Mouse (Mus musculus) forebrain, embryonic 13.5 days (tissue): ENCODE measurements around the gene Elavl1. TPM values are rescaled to one million over a fixed set of nuclear protein-coding genes. Genes with fewer than 3 reads are reported as not detected.

ENCODE experiments used
- ATAC-seq: fragments of 200-750 bp; cut with Nextera tagmentation; 2 replicates; pipeline ENCODE4 v1.8.0; 2017
- H3K27ac ChIP-seq: fragments of 300-500 bp; sonication (generic); 2 replicates; pipeline ENCODE4 v1.5.1; 2015; ENCODE audit warnings: inconsistent platforms, mild to moderate bottlenecking, moderate library complexity
- H3K27me3 ChIP-seq: fragments of 300-500 bp; sonication (generic); 2 replicates; pipeline ENCODE4 v1.6.1; 2015; ENCODE audit warnings: mild to moderate bottlenecking, inconsistent platforms
- H3K36me3 ChIP-seq: fragments of 300-500 bp; sonication (generic); 2 replicates; pipeline ENCODE4 v1.6.1; 2015; ENCODE audit warnings: mild to moderate bottlenecking, inconsistent platforms; ENCODE audit not compliant: poor library complexity, severe bottlenecking
- H3K4me1 ChIP-seq: fragments of 300-500 bp; sonication (generic); 2 replicates; pipeline ENCODE4 v1.6.1; 2015; ENCODE audit warnings: inconsistent platforms
- H3K4me2 ChIP-seq: fragments of 300-500 bp; sonication (generic); 2 replicates; pipeline ENCODE4 v1.6.1; 2015; ENCODE audit warnings: inconsistent platforms, mild to moderate bottlenecking, moderate library complexity
- H3K4me3 ChIP-seq: fragments of 300-500 bp; sonication (generic); 2 replicates; pipeline ENCODE4 v1.5.1; 2015; ENCODE audit warnings: mild to moderate bottlenecking, inconsistent platforms
- H3K9ac ChIP-seq: fragments of 300-500 bp; sonication (generic); 2 replicates; pipeline ENCODE4 v1.6.1; 2015; ENCODE audit warnings: mild to moderate bottlenecking, inconsistent platforms
- H3K9me3 ChIP-seq: fragments of 300-500 bp; sonication (generic); replicated peaks from 2 replicates; pipeline ENCODE4 v1.6.1; 2016; ENCODE audit warnings: inconsistent platforms
- WGBS: fragments of 180-500 bp; shearing (Covaris S2); methylation state at CpG from one replicate; pipeline ENCODE4 v1.1.7; 2015; 5-methylcytosine and 5-hydroxymethylcytosine counted together
- polyA plus RNA-seq: library from polyadenylated mRNA; unstranded; fragments of >200 nt; fragmentation: Nextera tagmentation; extraction: Ambion mirVana; gene quantifications from 2 replicates; pipeline ENCODE4 v1.2.1, GENCODE M21; 2015

Elavl1 gene
- polyA plus RNA-seq, 1 experiment from 2014 or later, result 199 TPM

DNA sequence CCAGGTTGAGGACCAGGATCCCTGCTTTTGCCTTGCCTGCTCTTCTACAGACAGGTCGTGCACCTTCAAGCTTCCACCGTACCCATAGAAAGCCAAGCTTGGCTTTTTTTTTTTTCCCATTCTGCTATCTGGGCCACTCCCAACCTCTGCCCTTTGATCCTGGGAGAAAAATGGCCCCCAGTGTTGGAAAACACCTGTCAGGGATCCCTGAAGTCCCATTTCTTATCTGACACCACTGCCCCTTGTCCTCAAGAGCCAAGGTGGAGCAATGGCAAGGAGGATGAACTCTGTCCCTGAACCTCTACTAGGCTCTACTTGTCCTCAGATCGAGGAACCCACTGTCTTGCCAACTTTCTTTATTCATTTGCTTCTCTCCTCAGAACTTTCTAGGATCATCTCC lies 25.4 kb upstream of the Elavl1 start:
- no peak overlapping the region for H3K4me2 ChIP-seq
- H3K9ac ChIP-seq, result no peak overlapping the region
- H3K4me3 ChIP-seq, result no peak overlapping the region
- H3K9me3 ChIP-seq, result no peaks in the 10 kb centered on the region
- no peaks in the 10 kb centered on the region for H3K36me3 ChIP-seq
- WGBS, result 83% methylated on average over 3 of the region's 3 CpGs
- no peaks in the 10 kb centered on the region for H3K27me3 ChIP-seq
- no peak overlapping the region for H3K27ac ChIP-seq
- H3K4me1 ChIP-seq, result no peaks in the 10 kb centered on the region
- no peak for ATAC-seq

DNA sequence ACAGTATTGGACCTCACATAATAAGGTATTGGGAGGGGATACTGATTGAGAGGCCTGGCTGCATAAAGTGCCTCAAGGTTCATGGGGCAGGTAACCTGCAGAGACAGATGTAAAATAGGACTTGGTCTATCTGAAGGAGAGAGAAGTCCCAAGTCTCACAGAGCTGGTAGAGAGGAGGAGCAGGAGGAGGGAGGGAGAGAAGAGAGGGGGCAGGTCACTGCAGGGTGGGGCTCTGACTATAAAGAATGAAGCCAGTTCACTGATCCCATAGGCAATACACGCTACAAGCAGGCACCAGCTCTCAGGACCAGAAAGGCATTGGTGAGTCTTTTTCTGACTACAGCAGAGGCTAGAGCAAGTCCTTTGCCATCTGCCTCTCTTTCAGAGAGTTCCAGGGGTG lies 24.1 kb upstream of the Elavl1 start:
- ATAC-seq, result no peak
- Histone ChIP-seq H3K9ac (no peak overlapping the region), H3K4me3 (no peak overlapping the region), H3K36me3 (no peaks in the 10 kb centered on the region), H3K4me1 (no peaks in the 10 kb centered on the region), H3K27ac (no peak overlapping the region), H3K27me3 (no peaks in the 10 kb centered on the region), H3K9me3 (no peaks in the 10 kb centered on the region), H3K4me2 (no peak overlapping the region)
- WGBS, result 33% methylated on average over 1 of the region's 1 CpGs

DNA sequence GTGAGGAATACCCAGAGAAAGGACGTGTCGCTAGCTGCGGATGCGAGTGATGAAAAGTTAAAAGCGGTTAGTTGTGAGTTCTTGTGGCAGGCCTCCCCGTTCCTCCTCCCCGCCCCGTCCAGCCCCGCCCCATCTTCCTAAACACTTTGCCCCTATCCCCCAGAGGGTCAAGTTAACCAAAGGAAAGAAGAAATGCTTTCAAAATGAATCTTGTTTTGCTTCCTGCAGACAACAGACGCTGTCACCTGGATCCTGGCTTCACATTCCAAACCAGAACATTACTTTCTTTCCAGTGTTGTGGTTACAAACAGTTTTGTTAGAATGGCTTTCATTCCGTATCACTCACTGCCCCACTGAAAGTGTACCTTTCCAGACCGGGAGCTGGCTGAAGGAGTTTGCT lies 23.1 kb upstream of the Elavl1 start:
- WGBS, result 41% methylated on average over 12 of the region's 12 CpGs
- H3K9ac ChIP-seq, result no peak overlapping the region
- no peak overlapping the region for H3K4me3 ChIP-seq
- H3K27me3 ChIP-seq, result no peaks in the 10 kb centered on the region
- H3K9me3 ChIP-seq, result no peaks in the 10 kb centered on the region
- no peak for ATAC-seq
- H3K4me2 ChIP-seq, result no peak overlapping the region
- no peaks in the 10 kb centered on the region for H3K4me1 ChIP-seq
- no peaks in the 10 kb centered on the region for H3K36me3 ChIP-seq
- no peak overlapping the region for H3K27ac ChIP-seq

DNA sequence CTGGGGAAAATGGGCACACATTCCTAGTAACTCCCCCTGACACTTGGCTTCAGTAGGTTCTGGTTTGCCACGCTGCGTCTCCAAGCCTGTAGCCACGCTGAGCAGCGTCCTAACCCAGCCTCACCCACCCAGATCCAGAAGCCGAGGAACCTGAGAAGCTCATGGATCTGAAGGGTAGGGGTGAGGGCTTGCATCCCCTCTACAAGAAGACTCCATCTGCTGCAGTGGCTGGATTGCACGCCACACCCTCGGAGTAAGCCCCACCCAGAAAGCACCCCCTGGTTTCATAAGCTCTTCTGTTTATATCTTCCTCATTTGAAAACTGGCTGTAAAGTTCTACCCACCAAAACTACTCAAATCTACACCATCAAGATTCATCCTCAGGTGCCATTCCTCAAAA lies 22.4 kb upstream of the Elavl1 start:
- 70% methylated on average over 7 of the region's 7 CpGs for WGBS
- no peaks in the 10 kb centered on the region for H3K4me1 ChIP-seq
- H3K27me3 ChIP-seq, result no peaks in the 10 kb centered on the region
- ATAC-seq, result no peak
- no peak overlapping the region for H3K4me3 ChIP-seq
- H3K4me2 ChIP-seq, result no peak overlapping the region
- no peaks in the 10 kb centered on the region for H3K36me3 ChIP-seq
- H3K9ac ChIP-seq, result no peak overlapping the region
- no peaks in the 10 kb centered on the region for H3K9me3 ChIP-seq
- H3K27ac ChIP-seq, result no peak overlapping the region

DNA sequence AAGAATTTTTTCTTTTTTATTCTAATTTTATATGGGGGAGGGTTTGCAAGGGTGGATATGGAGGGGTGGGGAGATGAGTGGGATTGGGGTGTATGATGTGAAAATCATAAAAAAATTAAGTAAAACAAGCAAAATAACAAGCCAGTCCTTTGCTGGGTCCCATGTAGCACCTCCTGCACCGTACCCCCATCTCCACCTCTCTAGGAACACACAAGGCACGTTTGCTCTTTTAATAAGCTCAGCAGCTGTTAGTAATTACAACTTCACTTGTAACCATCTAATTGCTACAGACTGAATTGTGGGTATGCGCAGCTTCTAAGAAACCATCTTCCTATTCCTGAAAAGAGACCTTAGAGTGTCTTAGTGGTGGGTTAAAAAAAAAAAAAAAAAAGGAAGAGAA lies 15.0 kb upstream of the Elavl1 start:
- H3K27ac ChIP-seq, result no peak overlapping the region
- no peak overlapping the region for H3K9ac ChIP-seq
- no peak overlapping the region for H3K4me3 ChIP-seq
- H3K27me3 ChIP-seq, result no peaks in the 10 kb centered on the region
- no peaks in the 10 kb centered on the region for H3K9me3 ChIP-seq
- H3K4me1 ChIP-seq, result 0 out of 2 replicates have a peak, but pooled peaks cover 3% of the 10 kb centered on the region
- peak; percentile 16; the same call in 1 of the 2 replicates for ATAC-seq
- no peak overlapping the region for H3K4me2 ChIP-seq
- H3K36me3 ChIP-seq, result peaks cover 42% of the 10 kb centered on the region
- WGBS, result 78% methylated on average over 3 of the region's 3 CpGs

DNA sequence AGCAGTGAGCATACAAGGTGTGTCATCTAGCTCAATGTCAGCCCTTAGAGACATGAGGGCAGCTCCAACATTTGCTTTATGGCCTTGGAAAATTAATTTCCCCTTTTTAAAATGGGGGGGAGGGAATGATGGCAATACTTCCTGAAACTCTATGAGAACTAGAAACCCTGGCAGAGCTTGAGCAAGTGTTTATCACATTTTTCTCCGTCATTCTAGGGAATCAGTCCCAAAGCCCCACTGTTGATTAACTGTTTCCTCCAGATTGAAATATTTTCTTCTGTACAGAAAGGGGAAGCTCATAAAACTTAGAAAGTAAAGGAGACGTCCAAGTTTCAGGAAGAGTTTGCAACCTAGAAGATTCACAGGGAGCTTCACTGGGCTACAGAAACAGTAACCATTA lies 10.5 kb upstream of the Elavl1 start:
- Histone ChIP-seq H3K27ac (no peak overlapping the region), H3K27me3 (no peaks in the 10 kb centered on the region), H3K4me2 (no peak overlapping the region), H3K9me3 (no peaks in the 10 kb centered on the region), H3K4me1 (0 out of 2 replicates have a peak, but pooled peaks cover 3% of the 10 kb centered on the region), H3K4me3 (no peak overlapping the region), H3K36me3 (peaks cover 81% of the 10 kb centered on the region), H3K9ac (no peak overlapping the region)
- whole genome bisulfite sequencing, result 86% methylated on average over 2 of the region's 2 CpGs
- ATAC-seq, result no peak

DNA sequence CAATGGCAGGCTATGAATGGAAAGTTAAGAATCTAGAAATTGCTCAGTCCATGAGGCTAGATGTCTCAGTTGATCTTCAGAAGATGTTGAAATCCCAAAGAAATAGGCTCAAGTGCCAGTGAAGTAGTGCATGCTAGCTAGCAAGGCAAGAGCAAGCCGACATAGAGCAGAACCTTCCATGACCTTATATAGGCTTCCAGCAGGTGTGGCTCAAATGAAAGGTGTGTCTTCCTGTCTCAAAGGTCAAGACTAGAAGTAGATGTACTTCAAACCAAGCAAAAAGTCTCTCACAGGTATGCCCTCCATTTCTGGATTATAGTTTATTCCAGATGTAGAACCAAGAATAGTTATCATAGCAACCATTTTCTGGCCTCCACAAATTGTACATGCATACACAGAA lies 8.8 kb upstream of the Elavl1 start:
- no peaks in the 10 kb centered on the region for H3K9me3 ChIP-seq
- ATAC-seq, result no peak
- no peaks in the 10 kb centered on the region for H3K27me3 ChIP-seq
- H3K36me3 ChIP-seq, result peaks cover 90% of the 10 kb centered on the region
- no peak overlapping the region for H3K4me3 ChIP-seq
- WGBS, result 97% methylated on average over 1 of the region's 1 CpGs
- H3K9ac ChIP-seq, result no peak overlapping the region
- no peaks in the 10 kb centered on the region for H3K4me1 ChIP-seq
- no peak overlapping the region for H3K27ac ChIP-seq
- no peak overlapping the region for H3K4me2 ChIP-seq

DNA sequence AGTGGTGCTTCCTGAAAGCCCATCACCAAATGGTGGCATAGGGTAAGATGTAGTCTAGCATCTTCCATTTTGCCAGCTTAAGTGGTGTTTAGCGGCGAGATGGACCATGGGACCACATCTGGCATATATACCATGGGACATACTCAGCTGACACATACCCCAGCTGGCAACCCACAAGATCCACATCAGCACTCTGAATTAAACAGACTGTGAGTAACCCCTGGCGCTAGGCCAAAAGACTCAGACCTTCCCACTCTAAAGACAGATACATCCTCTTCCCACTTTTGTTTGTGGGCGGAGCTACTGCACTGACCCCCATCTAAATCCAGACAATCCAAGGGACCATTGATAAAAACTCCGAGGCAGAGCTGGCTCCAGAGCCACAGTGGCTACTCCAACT lies 3.8 kb upstream of the Elavl1 start:
- WGBS, result 94% methylated on average over 5 of the region's 5 CpGs
- Histone ChIP-seq H3K27ac (no peak overlapping the region), H3K4me2 (no peak overlapping the region), H3K36me3 (peaks cover 60% of the 10 kb centered on the region), H3K9ac (no peak overlapping the region), H3K27me3 (no peaks in the 10 kb centered on the region), H3K4me3 (no peak overlapping the region), H3K4me1 (peaks cover 13% of the 10 kb centered on the region), H3K9me3 (no peaks in the 10 kb centered on the region)
- no peak for ATAC-seq

DNA sequence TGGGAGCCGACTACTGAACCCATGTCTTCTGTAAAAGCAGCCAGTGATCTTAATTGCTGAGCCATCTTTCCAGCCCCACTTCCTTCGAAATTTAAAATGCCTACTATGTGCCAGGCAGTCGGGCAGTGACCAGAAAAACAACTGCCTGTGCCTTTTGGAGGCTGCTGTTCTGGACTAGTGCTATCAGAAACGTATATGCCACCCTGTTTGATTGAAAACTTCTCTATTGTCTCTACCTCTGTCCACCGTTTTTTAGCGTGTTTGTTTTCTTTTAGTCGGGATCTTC lies 481 bp upstream of the Elavl1 start:
- Histone ChIP-seq H3K4me3 (peak overlapping the region; percentile 99), H3K4me2 (peak overlapping the region; percentile 92), H3K36me3 (peaks cover 46% of the 10 kb centered on the region), H3K27me3 (no peaks in the 10 kb centered on the region), H3K27ac (peak overlapping the region; percentile 79; the same call in 1 of the 2 replicates), H3K9me3 (no peaks in the 10 kb centered on the region), H3K4me1 (peaks cover 45% of the 10 kb centered on the region), H3K9ac (peak overlapping the region; percentile 99)
- 43% methylated on average over 7 of the region's 7 CpGs for WGBS
- ATAC-seq, result no peak

DNA sequence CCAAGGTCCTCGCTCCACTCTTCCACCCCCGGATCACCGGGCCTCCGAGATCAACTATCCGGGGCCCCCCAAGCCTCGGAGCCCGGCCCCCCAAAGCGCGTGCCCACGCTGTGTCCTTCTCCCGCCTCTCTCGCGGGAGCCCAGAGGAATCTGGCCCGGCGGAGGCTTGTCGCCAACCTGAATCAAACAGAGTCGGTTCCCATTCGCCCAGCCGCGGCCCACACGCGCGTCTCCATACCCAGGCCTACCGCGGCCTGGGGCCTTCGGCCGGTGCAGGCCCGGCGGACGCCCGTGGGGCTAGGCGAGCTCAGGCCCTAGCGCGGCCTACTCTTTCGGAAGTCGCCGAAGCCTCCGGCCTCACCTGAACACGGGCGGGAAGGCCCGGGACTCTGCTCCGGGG lies 688 bp downstream of the Elavl1 start:
- WGBS, result under 1% methylated on average over 40 of the region's 42 CpGs
- ATAC-seq, result peak; percentile 69
- peak overlapping the region; percentile 92 for H3K4me2 ChIP-seq
- H3K36me3 ChIP-seq, result peaks cover 44% of the 10 kb centered on the region
- H3K4me1 ChIP-seq, result peaks cover 52% of the 10 kb centered on the region
- no peaks in the 10 kb centered on the region for H3K9me3 ChIP-seq
- peak overlapping the region; percentile 99 for H3K4me3 ChIP-seq
- no peaks in the 10 kb centered on the region for H3K27me3 ChIP-seq
- H3K27ac ChIP-seq, result peak overlapping the region; percentile 87
- H3K9ac ChIP-seq, result peak overlapping the region; percentile 99

DNA sequence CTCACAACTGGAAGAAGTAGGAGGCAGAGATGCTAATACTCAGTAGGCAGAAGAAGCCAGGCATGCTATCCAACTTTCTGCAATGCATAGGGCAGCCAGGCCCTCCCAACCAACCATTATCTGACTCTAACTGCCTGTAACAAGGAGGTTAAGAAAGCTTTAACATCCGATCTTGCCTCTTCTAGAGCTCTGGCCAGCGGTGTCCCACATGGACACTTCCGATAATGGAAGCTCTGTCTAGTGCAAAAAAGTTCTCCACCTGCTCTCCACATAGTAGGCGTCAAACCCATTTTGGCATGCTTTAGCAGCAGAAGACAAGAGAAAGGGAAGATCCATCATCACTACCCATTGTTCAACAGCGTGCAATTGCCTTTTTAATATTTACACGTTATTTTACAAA lies 1.3 kb downstream of the Elavl1 start:
- Histone ChIP-seq H3K36me3 (peaks cover 44% of the 10 kb centered on the region), H3K4me1 (peaks cover 52% of the 10 kb centered on the region), H3K9ac (peak overlapping the region; percentile 99), H3K27ac (no peak overlapping the region), H3K9me3 (no peaks in the 10 kb centered on the region), H3K27me3 (no peaks in the 10 kb centered on the region), H3K4me2 (peak overlapping the region; percentile 92), H3K4me3 (peak overlapping the region; percentile 99)
- no peak for ATAC-seq
- WGBS, result 4% methylated on average over 6 of the region's 6 CpGs

DNA sequence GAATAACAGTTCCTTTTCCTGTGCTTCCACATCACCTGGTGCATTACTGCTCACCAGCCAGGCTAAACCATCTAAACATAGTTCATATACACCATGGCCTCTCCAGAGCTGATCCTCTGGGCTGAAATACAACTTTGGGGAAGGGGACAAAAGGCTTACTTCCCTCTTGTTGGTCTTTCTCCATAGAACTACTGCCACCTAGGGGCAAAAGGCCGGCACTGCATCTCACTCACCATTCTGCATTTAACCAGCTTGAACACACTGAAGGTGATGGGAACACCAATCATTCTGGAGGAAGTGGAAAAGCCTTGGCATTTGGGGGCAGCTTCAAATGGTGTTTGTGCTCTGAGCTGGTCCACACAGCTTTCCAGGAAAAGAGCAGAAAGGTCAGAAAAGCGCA lies 2.7 kb downstream of the Elavl1 start:
- no peak for ATAC-seq
- peaks cover 52% of the 10 kb centered on the region for H3K4me1 ChIP-seq
- no peaks in the 10 kb centered on the region for H3K9me3 ChIP-seq
- H3K4me2 ChIP-seq, result peak overlapping the region; percentile 92
- peak overlapping the region; percentile 99; the same call in 1 of the 2 replicates for H3K4me3 ChIP-seq
- peak overlapping the region; percentile 15; the same call in 1 of the 2 replicates for H3K27ac ChIP-seq
- no peaks in the 10 kb centered on the region for H3K27me3 ChIP-seq
- peaks cover 31% of the 10 kb centered on the region for H3K36me3 ChIP-seq
- H3K9ac ChIP-seq, result no peak overlapping the region; the same call in 1 of the 2 replicates
- 33% methylated on average over 2 of the region's 2 CpGs for WGBS

DNA sequence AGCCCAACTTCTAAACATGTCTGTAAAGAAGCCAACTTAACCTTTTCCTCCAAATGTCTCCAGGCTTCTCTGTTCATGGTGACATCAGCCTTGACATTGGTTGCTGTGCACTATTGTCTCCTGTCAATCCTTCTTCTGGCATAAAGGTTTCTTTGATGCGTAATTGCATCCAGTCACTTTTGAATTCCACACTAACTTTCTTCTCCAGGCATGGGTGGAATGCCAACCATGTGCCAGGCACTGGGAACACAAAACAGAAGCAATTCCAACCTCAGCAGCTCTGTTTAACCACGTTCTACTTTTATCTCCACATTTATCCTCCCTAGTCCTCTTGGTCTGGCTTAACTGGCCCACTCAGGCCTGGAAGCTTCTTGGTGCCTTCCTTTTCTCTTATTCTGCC lies 4.2 kb downstream of the Elavl1 start:
- peaks cover 30% of the 10 kb centered on the region for H3K36me3 ChIP-seq

More for the DNA sequence above, 4.2 kb downstream of the Elavl1 start:
- H3K27me3 ChIP-seq, result no peaks in the 10 kb centered on the region
- no peak overlapping the region for H3K4me3 ChIP-seq
- ATAC-seq, result no peak
- no peak overlapping the region for H3K9ac ChIP-seq
- H3K4me2 ChIP-seq, result no peak overlapping the region
- H3K9me3 ChIP-seq, result no peaks in the 10 kb centered on the region
- WGBS, result 83% methylated on average over 2 of the region's 2 CpGs
- no peak overlapping the region for H3K27ac ChIP-seq
- H3K4me1 ChIP-seq, result peaks cover 46% of the 10 kb centered on the region
